Mouse (Mus musculus) embryonic fibroblast, embryonic 13.5 days (primary cell): ENCODE measurements at regions not wholly inside any gene's neighbourhood (a gene's known extent, or its start where the extent isn't known, plus 50 kb on each side); places are given as distances from the start of the nearest gene placed in this dataset.

ENCODE experiments used
- CTCF ChIP-seq: IDR thresholded peaks from 2 replicates; pipeline ENCODE4 v1.5.1; 2011; ENCODE audit warnings: mild to moderate bottlenecking, control low read depth, low read length, moderate library complexity, borderline replicate concordance; ENCODE audit not compliant: insufficient read depth
- POLR2A ChIP-seq: IDR thresholded peaks from 2 replicates; pipeline ENCODE4 v1.6.1; 2011; ENCODE audit warnings: low read depth, mild to moderate bottlenecking, control low read depth, low read length, moderate library complexity

DNA sequence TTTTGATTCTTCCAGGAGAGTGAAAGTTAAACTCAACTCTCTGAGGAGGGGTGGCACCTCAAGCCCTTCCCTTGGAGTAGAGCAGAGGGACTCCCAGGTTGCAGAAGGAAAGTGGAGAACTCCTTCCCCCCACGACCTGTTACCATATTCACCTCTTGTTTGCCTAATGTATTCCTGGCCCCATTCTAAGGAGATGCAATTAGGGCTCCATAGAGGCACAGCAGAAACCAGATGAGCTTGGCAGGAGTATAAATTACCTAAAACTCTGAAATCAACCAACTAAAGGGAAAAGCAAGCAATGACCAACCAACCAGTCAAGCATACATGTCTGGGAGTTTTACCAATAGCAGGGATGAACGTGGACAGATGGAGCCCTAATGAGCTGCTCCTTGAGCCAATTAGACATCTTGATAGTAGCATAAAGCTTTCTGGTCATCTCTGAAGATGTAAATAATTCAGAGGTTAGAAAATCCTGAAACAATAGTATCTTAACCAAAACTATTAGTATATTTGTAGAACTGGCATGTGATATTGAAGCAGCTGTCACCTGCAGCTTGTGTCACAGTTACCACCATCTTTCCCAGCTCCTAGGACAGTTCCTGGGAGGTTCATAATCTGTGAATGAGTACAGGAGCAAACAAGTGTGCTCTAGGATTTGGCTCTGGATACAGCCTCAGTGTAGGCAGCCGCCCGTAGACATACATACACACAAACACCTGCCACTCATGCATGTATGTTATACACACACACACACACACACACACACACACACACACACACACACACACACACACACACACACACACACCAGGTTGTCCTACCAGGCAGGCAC lies 145.7 kb upstream of the 4930535I16Rik start:
- no peak for TF ChIP-seq CTCF
- no peak for TF ChIP-seq POLR2A
